36 mouse cellular contexts compared by ENCODE assay signal in the genomic region with DNA sequence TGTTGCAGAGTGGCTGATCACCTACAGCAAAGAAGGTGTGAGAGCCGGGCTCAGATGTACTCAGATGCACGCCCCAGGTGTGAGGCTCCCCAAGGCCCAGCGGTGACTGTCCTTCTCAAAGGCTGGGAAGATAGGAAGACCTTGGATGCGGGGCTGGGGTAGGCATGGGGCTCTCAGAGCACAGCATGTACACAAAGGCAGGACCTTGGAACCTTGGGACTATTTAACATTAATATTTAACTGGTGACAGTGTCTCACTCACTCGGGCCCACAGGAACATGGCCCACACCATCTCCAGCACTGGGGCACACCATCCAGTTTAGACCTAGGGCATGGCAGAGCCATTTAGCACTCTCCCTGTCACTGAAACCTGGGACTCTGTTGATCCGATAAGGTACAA. TPM values are rescaled to one million over a fixed set of nuclear protein-coding genes. Genes with fewer than 3 reads are reported as not detected.
DNase-seq lines count a peak whose midpoint lies in the region; ATAC-seq and TF ChIP-seq lines count a peak whose summit lies in the region.
"Had no signal": no experiment of that assay in that cellular context is flagged by ENCODE, and none has a peak within 500 bp of the region (broad histone marks: within the 10 kb centered on the region; RNA-seq: fewer than 3 reads in every experiment).

No protein-coding gene starts in this region.

- H3K36me3 ChIP-seq in liver, adult 2 months (ENCODE audit: control insufficient read depth, insufficient read depth, low read length) = peaks cover 4% of the 10 kb centered on the region; the same call in 1 of the 2 replicates
- H3K36me3 ChIP-seq in liver, embryonic 11.5 days (ENCODE audit: control insufficient read depth, insufficient read depth, low read length) = peaks cover 20% of the 10 kb centered on the region
- H3K36me3 ChIP-seq in liver, embryonic 16.5 days (ENCODE audit: control insufficient read depth, insufficient read depth) = peaks cover 12% of the 10 kb centered on the region
- peaks cover 19% of the 10 kb centered on the region for H3K36me3 ChIP-seq in heart, embryonic 11.5 days (ENCODE audit: control insufficient read depth, insufficient read depth, low read length)
- H3K36me3 ChIP-seq in lung, postnatal 0 days (ENCODE audit: insufficient read depth, low read length) = peaks cover 34% of the 10 kb centered on the region

- no peak for ATAC-seq in liver, embryonic 11.5 days (replicated peaks; ENCODE audit: low FRiP score)
- ATAC-seq in liver, embryonic 16.5 days (ENCODE audit: low read depth) = peak; percentile 81
- ATAC-seq in heart, embryonic 11.5 days (replicated peaks; ENCODE audit: insufficient number of reproducible peaks, low FRiP score, low TSS enrichment) = no peak
- no peak for ATAC-seq in lung, postnatal 0 days
- ATAC-seq: forebrain, embryonic 15.5 days; inflammation-experienced regulatory T-cells, adult 6 months; Patski had no signal

- no peak for TF ChIP-seq CTCF in liver, adult 2 months (IDR thresholded peaks at IDR 0.05; ENCODE audit: low read depth, low read length)
- TF ChIP-seq CTCF in lung, postnatal 0 days (IDR thresholded peaks at IDR 0.05) = no peak

- H3K27ac ChIP-seq in liver, adult 2 months (replicated peaks; ENCODE audit: insufficient read depth, low read depth, low read length) = no peak overlapping the region
- no peak overlapping the region for H3K27ac ChIP-seq in liver, embryonic 11.5 days (ENCODE audit: low read depth, low read length)
- no peak overlapping the region for H3K27ac ChIP-seq in liver, embryonic 16.5 days (ENCODE audit: low read length)
- no peak overlapping the region for H3K27ac ChIP-seq in heart, embryonic 11.5 days (ENCODE audit: low read depth, low read length)
- no peak overlapping the region for H3K27ac ChIP-seq in lung, postnatal 0 days (ENCODE audit: low read length)
- H3K27ac ChIP-seq: embryonic facial prominence, embryonic 13.5 days; forebrain, embryonic 10.5 days; forebrain, embryonic 15.5 days; gastrocnemius, adult 2 months; hindbrain, embryonic 15.5 days; left cerebral cortex, adult 2 months; limb, embryonic 13.5 days; stomach, postnatal 0 days had no signal

- no peaks in the 10 kb centered on the region for H3K79me2 ChIP-seq in liver, adult 2 months (ENCODE audit: control insufficient read depth, insufficient read depth, low read length)

- H3K4me3 ChIP-seq in liver, adult 2 months (ENCODE audit: insufficient read depth, low read depth, low read length) = no peak overlapping the region
- H3K4me3 ChIP-seq in liver, embryonic 11.5 days (ENCODE audit: low read depth, low read length) = no peak overlapping the region
- no peak overlapping the region for H3K4me3 ChIP-seq in liver, embryonic 16.5 days (ENCODE audit: low read depth, low read length)
- H3K4me3 ChIP-seq in heart, embryonic 11.5 days (ENCODE audit: low read depth, low read length) = no peak overlapping the region
- no peak overlapping the region for H3K4me3 ChIP-seq in lung, postnatal 0 days (ENCODE audit: low read depth, low read length)
- H3K4me3 ChIP-seq: embryonic facial prominence, embryonic 13.5 days; forebrain, embryonic 10.5 days; forebrain, embryonic 15.5 days; gastrocnemius, adult 2 months; heart, embryonic 12.5 days; hindbrain, embryonic 15.5 days; left cerebral cortex, adult 2 months; limb, embryonic 13.5 days had no signal

- H3K4me1 ChIP-seq in liver, adult 2 months (ENCODE audit: control insufficient read depth, insufficient read depth, low read length) = no peaks in the 10 kb centered on the region
- H3K4me1 ChIP-seq in liver, embryonic 11.5 days (replicated peaks; ENCODE audit: control insufficient read depth, insufficient read depth, low read length) = no peaks in the 10 kb centered on the region
- no peaks in the 10 kb centered on the region for H3K4me1 ChIP-seq in liver, embryonic 16.5 days (ENCODE audit: control insufficient read depth, low read depth, low read length)
- no peaks in the 10 kb centered on the region for H3K4me1 ChIP-seq in heart, embryonic 11.5 days (ENCODE audit: control insufficient read depth, insufficient read depth, low read length)
- no peaks in the 10 kb centered on the region for H3K4me1 ChIP-seq in lung, postnatal 0 days (ENCODE audit: insufficient read depth, low read depth, low read length)
- H3K4me1 ChIP-seq: embryonic facial prominence, embryonic 13.5 days; forebrain, embryonic 10.5 days; forebrain, embryonic 15.5 days; heart, embryonic 12.5 days; hindbrain, embryonic 15.5 days; limb, embryonic 13.5 days had no signal

- TF ChIP-seq EP300 in lung, postnatal 0 days (IDR thresholded peaks at IDR 0.05) = no peak

- H3K9me3 ChIP-seq in liver, embryonic 11.5 days (ENCODE audit: control insufficient read depth, low read length) = no peaks in the 10 kb centered on the region
- H3K9me3 ChIP-seq in liver, embryonic 16.5 days (replicated peaks; ENCODE audit: control insufficient read depth, low read length) = no peaks in the 10 kb centered on the region
- no peaks in the 10 kb centered on the region for H3K9me3 ChIP-seq in heart, embryonic 11.5 days (replicated peaks; ENCODE audit: control insufficient read depth, low read length)
- H3K9me3 ChIP-seq in lung, postnatal 0 days (ENCODE audit: low read length) = no peaks in the 10 kb centered on the region; the same call in 1 of the 2 replicates
- H3K9me3 ChIP-seq: embryonic facial prominence, embryonic 13.5 days; forebrain, embryonic 10.5 days; forebrain, embryonic 15.5 days; hindbrain, embryonic 15.5 days; limb, embryonic 13.5 days had no signal

- H3K4me2 ChIP-seq in liver, embryonic 11.5 days = no peak overlapping the region
- no peak overlapping the region; the same call in 1 of the 2 replicates for H3K4me2 ChIP-seq in liver, embryonic 16.5 days (ENCODE audit: low read depth, low read length)
- H3K4me2 ChIP-seq in heart, embryonic 11.5 days = no peak overlapping the region
- no peak overlapping the region for H3K4me2 ChIP-seq in lung, postnatal 0 days (replicated peaks; ENCODE audit: low read depth, low read length)
- H3K4me2 ChIP-seq: embryonic facial prominence, embryonic 13.5 days; forebrain, embryonic 15.5 days; heart, embryonic 12.5 days; hindbrain, embryonic 15.5 days; limb, embryonic 13.5 days had no signal

- DNase-seq in liver, adult 2 months (ENCODE audit: extremely low read depth, low read depth, low spot score) = peak; percentile 21
- DNase-seq in liver, embryonic 11.5 days (ENCODE audit: low spot score) = no peak
- peak; percentile 23 to 35 for DNase-seq in kidney, adult 8-10 months
- peak; percentile 18 for DNase-seq in kidney, postnatal 14 days
- DNase-seq in lung, postnatal 0 days (ENCODE audit: low spot score) = no peak
- no peak for DNase-seq in frontal cortex, postnatal 36 days (ENCODE audit: low spot score in 2 of 2)
- DNase-seq: adrenal gland, postnatal 10 days; cerebellum, adult 9-10 months; gastrocnemius, adult 2 months; gastrocnemius, postnatal 36 days; heart, adult 18-20 months; lung, adult 2 months; lung, postnatal 14 days; midbrain, embryonic 14.5 days; right cerebral cortex, postnatal 4 days; thymus, adult 18-20 months; thymus, postnatal 4 days had no signal

- WGBS in liver, adult 2 months = 73% methylated on average over 6 of the region's 6 CpGs
- whole genome bisulfite sequencing in liver, embryonic 11.5 days = 80% methylated on average over 6 of the region's 6 CpGs
- 61% methylated on average over 6 of the region's 6 CpGs for WGBS in liver, embryonic 16.5 days (ENCODE audit: insufficient replicate concordance)
- WGBS in heart, embryonic 11.5 days (ENCODE audit: insufficient replicate concordance) = 85% methylated on average over 6 of the region's 6 CpGs
- 80% methylated on average over 6 of the region's 6 CpGs for WGBS in lung, postnatal 0 days

- TF ChIP-seq POLR2A in liver, adult 2 months (IDR thresholded peaks at IDR 0.05; ENCODE audit: extremely low read depth, insufficient read depth, low read length) = no peak

- no peaks in the 10 kb centered on the region for H3K27me3 ChIP-seq in liver, adult 2 months (ENCODE audit: control insufficient read depth, insufficient read depth, low read length)
- H3K27me3 ChIP-seq in liver, embryonic 11.5 days (replicated peaks; ENCODE audit: control insufficient read depth, insufficient read depth, low read length) = no peaks in the 10 kb centered on the region
- no peaks in the 10 kb centered on the region for H3K27me3 ChIP-seq in liver, embryonic 16.5 days (ENCODE audit: control insufficient read depth, insufficient read depth, low read depth, low read length)
- H3K27me3 ChIP-seq in heart, embryonic 11.5 days (ENCODE audit: control insufficient read depth, insufficient read depth, low read length) = no peaks in the 10 kb centered on the region
- no peaks in the 10 kb centered on the region for H3K27me3 ChIP-seq in lung, postnatal 0 days (replicated peaks; ENCODE audit: insufficient read depth, low read length)
- H3K27me3 ChIP-seq: embryonic facial prominence, embryonic 13.5 days; forebrain, embryonic 15.5 days; heart, embryonic 12.5 days; hindbrain, embryonic 15.5 days; limb, embryonic 13.5 days; Patski had no signal

- no peak overlapping the region for H3K9ac ChIP-seq in liver, adult 2 months (ENCODE audit: low read depth, low read length)
- H3K9ac ChIP-seq in liver, embryonic 11.5 days (ENCODE audit: low read depth, low read length) = no peak overlapping the region
- no peak overlapping the region for H3K9ac ChIP-seq in liver, embryonic 16.5 days (ENCODE audit: low read depth, low read length)
- H3K9ac ChIP-seq in heart, embryonic 11.5 days (ENCODE audit: low read depth, low read length) = no peak overlapping the region
- H3K9ac ChIP-seq in lung, postnatal 0 days (replicated peaks; ENCODE audit: low read depth) = no peak overlapping the region
- H3K9ac ChIP-seq: embryonic facial prominence, embryonic 13.5 days; forebrain, embryonic 15.5 days; heart, embryonic 12.5 days; hindbrain, embryonic 15.5 days; limb, embryonic 13.5 days had no signal

RNA-seq across cellular contexts. Expression of a gene that starts 15.6 kb away (rescaled TPM):
- total RNA-seq in liver, adult 2 months (2014; rRNA removed) = not detected in 2 replicates
- polyA plus RNA-seq in liver, adult 2 months (2012; rRNA removed) = not detected in 2 replicates
- not detected in 2 replicates for polyA plus RNA-seq in liver, embryonic 11.5 days (2014; fragmentation: Nextera tagmentation; extraction: Ambion mirVana)
- not detected in 2 replicates for polyA plus RNA-seq in liver, embryonic 16.5 days (2015; fragmentation: Nextera tagmentation; extraction: Ambion mirVana)
- not detected in 2 replicates for polyA plus RNA-seq in heart, embryonic 11.5 days (2014; fragmentation: Nextera tagmentation; extraction: Ambion mirVana)
- not detected in 2 replicates for polyA plus RNA-seq in lung, postnatal 0 days (2015; fragmentation: Nextera tagmentation; extraction: Ambion mirVana)
- total RNA-seq: adrenal gland, postnatal 10 days; common myeloid progenitor, adult 5-6 weeks; gastrocnemius, adult 2 months; gastrocnemius, postnatal 36 days; heart, adult 18-20 months; hematopoietic stem cell, adult 5-6 weeks; layer of hippocampus, adult 18-20 months; left cerebral cortex, postnatal 36 days; MEL had no signal
- polyA plus RNA-seq: embryonic facial prominence, embryonic 13.5 days; forebrain, embryonic 10.5 days; forebrain, embryonic 15.5 days; heart, embryonic 12.5 days; heart, postnatal 0 days; hindbrain, embryonic 15.5 days; inflammation-experienced regulatory T-cells, adult 6 months; limb, embryonic 13.5 days; midbrain, embryonic 14.5 days; neural tube, embryonic 11.5 days; Patski; stomach, postnatal 0 days had no signal

Comparison
In these comparisons a context has a peak if more than half of its experiments do, and no peak if none do; other contexts are left out.
1. DNase-seq: peak in liver, adult 2 months (single experiment), kidney, adult 8-10 months (2 of 2) and kidney, postnatal 14 days (single experiment); none in liver, embryonic 11.5 days (single experiment), lung, postnatal 0 days (single experiment) and frontal cortex, postnatal 36 days (0 of 2).